In the genomic region with DNA sequence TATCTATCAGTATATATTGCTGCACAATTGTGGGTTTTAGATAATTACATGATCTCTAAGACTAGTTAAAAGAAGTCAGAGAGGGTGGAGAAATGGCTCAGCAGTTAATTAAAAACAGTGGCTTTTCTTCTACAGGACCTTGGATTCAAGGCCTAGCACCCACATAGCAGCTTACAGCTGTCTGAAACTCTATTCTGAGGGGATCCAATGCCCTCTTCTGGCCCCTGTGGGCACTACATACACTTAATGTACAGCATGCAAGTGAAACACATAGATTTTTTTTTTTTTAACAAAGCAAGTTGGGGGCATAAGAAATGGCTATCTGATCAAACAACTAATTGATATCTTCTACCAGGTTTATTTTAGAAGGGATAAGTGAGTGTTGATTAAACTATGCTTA, we compare ENCODE assay signal across 8 mouse cellular contexts. TPM values are rescaled to one million over a fixed set of nuclear protein-coding genes. Genes with fewer than 3 reads are reported as not detected.
DNase-seq lines count a peak whose midpoint lies in the region; ATAC-seq and TF ChIP-seq lines count a peak whose summit lies in the region.
"Had no signal": no experiment of that assay in that cellular context is flagged by ENCODE, and none has a peak within 500 bp of the region (broad histone marks: within the 10 kb centered on the region; RNA-seq: fewer than 3 reads in every experiment).

No protein-coding gene starts in this region.

- intact Hi-C loops in heart, postnatal 14 days (cut with DNase I): loop anchor here (5.0 kb wide), 1 partner anchor 66 kb away; no protein-coding TSS in a partner anchor

- DNase-seq in layer of hippocampus, adult 9-11 months: peak; percentile 17
- no peak for DNase-seq in layer of hippocampus, adult 9-10 months (ENCODE audit: low spot score)
- peak; percentile 77 for DNase-seq in MEL (ENCODE audit: low read depth, low spot score)
- DNase-seq in brain, adult 2 months (ENCODE audit: low read depth, low spot score): peak; percentile 67
- peak; percentile 36 to 57 for DNase-seq in heart, postnatal 14 days
- peak; percentile 71 for DNase-seq in lung, postnatal 0 days (ENCODE audit: low spot score)
- DNase-seq in spleen, adult 18-20 months: peak; percentile 41 to 70

- no peak overlapping the region for H3K9ac ChIP-seq in MEL (ENCODE audit: control insufficient read depth, low read depth, low read length, poor library complexity, severe bottlenecking)
- no peak overlapping the region for H3K9ac ChIP-seq in lung, postnatal 0 days (replicated peaks; ENCODE audit: low read depth)
- H3K9ac ChIP-seq: neural tube, embryonic 12.5 days had no signal

- peaks cover 20% of the 10 kb centered on the region for H3K79me2 ChIP-seq in MEL (ENCODE audit: control insufficient read depth, insufficient read depth, low read length, poor library complexity)

- no peaks in the 10 kb centered on the region for H3K27me3 ChIP-seq in MEL (ENCODE audit: control insufficient read depth in 1 of 2, insufficient read depth in 2 of 2, low read length in 2 of 2)
- no peaks in the 10 kb centered on the region for H3K27me3 ChIP-seq in lung, postnatal 0 days (replicated peaks; ENCODE audit: insufficient read depth, low read length)
- H3K27me3 ChIP-seq: neural tube, embryonic 12.5 days had no signal

- TF ChIP-seq EP300 in MEL (IDR thresholded peaks at IDR 0.05; ENCODE audit: low read depth in 1 of 2, low read length in 2 of 2): no peak; a peak in 1 of 4 replicates
- TF ChIP-seq EP300 in lung, postnatal 0 days (IDR thresholded peaks at IDR 0.05): no peak

- ATAC-seq in lung, postnatal 0 days: peak; percentile 53; the same call in 1 of the 2 replicates

- H3K4me2 ChIP-seq in lung, postnatal 0 days (replicated peaks; ENCODE audit: low read depth, low read length): no peak overlapping the region
- H3K4me2 ChIP-seq: neural tube, embryonic 12.5 days had no signal

- TF ChIP-seq RAD21 in MEL (IDR thresholded peaks at IDR 0.05; ENCODE audit: low read depth, low read length): peak; percentile 52

- H3K9me3 ChIP-seq in MEL (replicated peaks; ENCODE audit: insufficient read depth, low read length): no peaks in the 10 kb centered on the region
- H3K9me3 ChIP-seq in lung, postnatal 0 days (ENCODE audit: low read length): no peaks in the 10 kb centered on the region
- H3K9me3 ChIP-seq: neural tube, embryonic 12.5 days had no signal

- H3K36me3 ChIP-seq in MEL (ENCODE audit: control insufficient read depth in 1 of 2, insufficient read depth in 2 of 2, low read length in 2 of 2): peaks cover 27 to 44% of the 10 kb centered on the region in 2 experiments
- H3K36me3 ChIP-seq in lung, postnatal 0 days (ENCODE audit: insufficient read depth, low read length): peaks cover 5% of the 10 kb centered on the region; the same call in 1 of the 2 replicates

- no peak for TF ChIP-seq POLR2A in MEL (IDR thresholded peaks at IDR 0.05; ENCODE audit: control insufficient read depth in 1 of 2, insufficient read depth in 1 of 2, low read depth in 1 of 2, low read length in 2 of 2, poor library complexity in 1 of 2)

- peak; percentile 34 to 53 (median 45); a peak in 5 of 6 replicates for TF ChIP-seq CTCF in MEL (IDR thresholded peaks at IDR 0.05 in 2 of 3, conservative IDR thresholded peaks at IDR 0.05 in 1 of 3; ENCODE audit: control insufficient read depth in 1 of 3, insufficient read depth in 1 of 3, low read depth in 2 of 3, low read length in 3 of 3, poor library complexity in 1 of 3, severe bottlenecking in 1 of 3)
- peak; percentile 77 for TF ChIP-seq CTCF in lung, postnatal 0 days (IDR thresholded peaks at IDR 0.05)

- no peak overlapping the region for H3K4me3 ChIP-seq in MEL (ENCODE audit: control insufficient read depth in 1 of 2, insufficient read depth in 1 of 2, low read depth in 2 of 2, low read length in 2 of 2)
- H3K4me3 ChIP-seq in lung, postnatal 0 days (ENCODE audit: low read depth, low read length): no peak overlapping the region
- H3K4me3 ChIP-seq: neural tube, embryonic 12.5 days had no signal

- H3K4me1 ChIP-seq in MEL (ENCODE audit: control insufficient read depth in 1 of 2, insufficient read depth in 2 of 2, low read length in 2 of 2): peaks cover 5 to 28% of the 10 kb centered on the region in 2 experiments
- H3K4me1 ChIP-seq in lung, postnatal 0 days (ENCODE audit: insufficient read depth, low read depth, low read length): peaks cover 5% of the 10 kb centered on the region; the same call in 1 of the 2 replicates

- no peak overlapping the region for H3K27ac ChIP-seq in MEL (ENCODE audit: control insufficient read depth, low read depth, low read length)
- H3K27ac ChIP-seq in lung, postnatal 0 days (ENCODE audit: low read length): no peak overlapping the region
- H3K27ac ChIP-seq: neural tube, embryonic 12.5 days had no signal

TF ChIP-seq in MEL, 35 proteins besides CTCF, POLR2A, EP300 and RAD21:
- TF ChIP-seq ZC3H11A (IDR thresholded peaks at IDR 0.05; ENCODE audit: low read depth, low read length) (peak; percentile 42), ZMIZ1 (IDR thresholded peaks at IDR 0.05; ENCODE audit: low read depth, low read length) (no peak), MAFK (IDR thresholded peaks at IDR 0.05; ENCODE audit: borderline replicate concordance, low read depth, low read length) (no peak), E2F4 (IDR thresholded peaks at IDR 0.05; ENCODE audit: borderline replicate concordance, low read depth, low read length) (no peak), SMC3 (IDR thresholded peaks at IDR 0.05; ENCODE audit: low read depth, low read length) (peak; percentile 60), NELFE (IDR thresholded peaks at IDR 0.05; ENCODE audit: low read depth, low read length) (no peak), ZNF384 (IDR thresholded peaks at IDR 0.05; ENCODE audit: low read depth, low read length) (peak; percentile 91), NRF1 (IDR thresholded peaks at IDR 0.05; ENCODE audit: insufficient read depth, low read depth, low read length, poor library complexity, severe bottlenecking) (no peak), MAX (IDR thresholded peaks at IDR 0.05; ENCODE audit: low read length) (no peak)

RNA-seq across cellular contexts. Expression of a gene that starts 26.6 kb away (rescaled TPM):
- total RNA-seq in MEL (2012; rRNA removed): 43.5 and 50.4 TPM in 2 replicates
- polyA plus RNA-seq in MEL (2012; ENCODE audit: insufficient read depth in 1 of 2, insufficient read length in 2 of 2, low read depth in 1 of 2, low replicate concordance in 2 of 2, missing spikeins in 1 of 2): 100 to 1,000 TPM in 1 of 2 experiments, 10 to 100 TPM in 1; 80.2 to 185 TPM
- 10 to 100 TPM; 54.2 to 55.8 TPM for total RNA-seq in heart, postnatal 14 days (2021)
- 44.2 and 44.9 TPM in 2 replicates for polyA plus RNA-seq in lung, postnatal 0 days (2015; fragmentation: Nextera tagmentation; extraction: Ambion mirVana)

RNA-seq across cellular contexts. Expression of a gene that starts 57.7 kb away (rescaled TPM):
- 89.1 and 95.7 TPM in 2 replicates for total RNA-seq in MEL (2012; rRNA removed)
- polyA plus RNA-seq in MEL (2012; ENCODE audit: insufficient read depth in 1 of 2, insufficient read length in 2 of 2, low read depth in 1 of 2, low replicate concordance in 2 of 2, missing spikeins in 1 of 2): 100 to 1,000 TPM in 1 of 2 experiments, 10 to 100 TPM in 1; 74.8 to 158 TPM
- total RNA-seq in heart, postnatal 14 days (2021): 10 to 100 TPM; 17.8 to 18.1 TPM
- polyA plus RNA-seq in lung, postnatal 0 days (2015; fragmentation: Nextera tagmentation; extraction: Ambion mirVana): 24.0 and 25.3 TPM in 2 replicates
